Mouse (Mus musculus) frontal cortex, postnatal 14 days (tissue): ENCODE measurements at regions not wholly inside any gene's neighbourhood (a gene's known extent, or its start where the extent isn't known, plus 50 kb on each side); places are given as distances from the start of the nearest gene placed in this dataset.

Source experiments
- DNase-seq, 2 experiments: peaks; one replicate each; pipeline ENCODE4 v3.0.0; 2022; ENCODE audit warnings: low spot score in 2 of 2

DNA sequence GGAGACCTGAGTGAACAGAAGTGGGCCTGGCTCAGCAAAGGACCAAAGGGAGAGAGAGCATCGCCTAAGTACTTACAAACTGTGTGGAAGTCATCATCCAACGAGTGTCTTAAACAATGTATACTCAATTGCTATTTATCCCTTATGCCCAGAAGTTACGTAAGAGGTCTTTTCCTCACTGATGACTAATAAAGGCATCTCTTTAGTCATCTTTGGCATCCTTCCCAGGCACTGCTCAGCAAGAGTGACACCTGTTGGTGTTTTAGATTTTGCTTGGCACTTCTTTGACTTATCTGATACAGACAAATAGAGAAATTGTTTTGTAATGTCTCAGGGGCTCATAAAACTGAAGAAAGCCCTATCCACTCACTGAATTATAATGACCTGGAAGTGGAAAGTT lies 59.4 kb upstream of the Cenpw start:
- no peak for DNase-seq

DNA sequence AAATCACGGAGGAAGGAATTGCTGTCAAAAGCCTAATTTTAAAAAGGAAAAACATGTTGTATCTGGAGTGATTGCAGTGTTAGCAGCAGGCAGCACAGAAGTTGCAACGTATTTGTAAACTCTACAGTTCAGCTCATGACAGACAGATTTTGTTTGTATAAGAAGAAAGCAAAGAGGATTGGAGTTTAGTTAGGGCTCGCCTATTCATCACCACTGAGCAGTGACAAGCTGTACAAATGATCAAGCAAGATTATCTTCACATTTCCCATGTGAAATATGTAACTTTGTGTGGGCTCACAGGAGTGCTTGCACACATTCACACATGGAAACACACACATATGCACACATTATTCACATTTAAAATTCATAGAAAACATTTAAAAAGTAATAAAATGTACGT lies 57.5 kb upstream of the Cenpw start:
- no peak for DNase-seq
